Mouse (Mus musculus) layer of hippocampus, adult 9-10 months (tissue): ENCODE data around the gene Rpl35a.
"Not testable (repeated sequence)": the region's sequence is repeated elsewhere in the genome, so short reads cannot be mapped to it uniquely, and the experiment has no call there.

Experiments used
- DNase-seq: peaks from one replicate; pipeline ENCODE4 v3.0.0; 2022; ENCODE audit warnings: low spot score

Rpl35a gene

GRCm38 (mm10) chr16:33056786-33057185 is 533 bp downstream of the Rpl35a start:
- no peak for DNase-seq

DNA sequence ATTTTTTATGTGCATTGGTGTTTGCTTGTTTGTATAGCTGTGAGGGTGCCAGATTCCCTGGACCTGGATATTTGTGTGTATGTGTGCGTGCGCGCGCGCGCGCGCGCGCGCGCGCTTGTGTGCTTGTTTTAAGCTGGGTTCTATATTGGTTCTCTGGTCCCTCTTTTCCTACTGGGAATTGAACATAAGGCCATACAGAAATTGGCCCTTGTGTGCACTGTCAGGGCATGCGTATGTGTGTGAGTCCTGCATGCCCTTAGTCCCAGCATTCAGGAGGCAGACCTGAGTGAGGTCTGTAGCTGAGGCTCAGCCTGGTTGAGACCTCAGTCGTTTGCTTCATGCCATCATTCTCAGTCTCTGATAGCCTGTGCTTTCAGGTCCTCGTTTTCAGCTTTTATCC is 1.8 kb downstream of the Rpl35a start:
- no peak for DNase-seq

DNA sequence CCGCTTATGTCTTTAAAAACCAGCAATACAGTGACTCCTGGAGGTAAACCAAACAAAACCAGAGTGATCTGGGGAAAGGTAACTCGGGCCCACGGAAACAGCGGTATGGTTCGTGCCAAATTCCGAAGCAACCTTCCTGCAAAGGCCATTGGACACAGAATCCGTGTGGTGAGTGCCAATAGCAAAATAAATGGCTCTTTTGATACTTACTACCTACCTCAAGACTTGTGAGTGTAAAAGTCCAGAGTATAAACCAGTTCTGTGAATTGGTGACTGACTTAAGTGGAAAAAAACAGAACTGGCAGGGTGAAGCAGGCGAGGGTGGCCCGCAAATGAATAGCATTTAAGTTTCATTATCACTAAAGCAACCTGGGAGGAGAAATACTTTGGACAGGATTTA is 2.4 kb downstream of the Rpl35a start:
- not testable (repeated sequence) for DNase-seq

DNA sequence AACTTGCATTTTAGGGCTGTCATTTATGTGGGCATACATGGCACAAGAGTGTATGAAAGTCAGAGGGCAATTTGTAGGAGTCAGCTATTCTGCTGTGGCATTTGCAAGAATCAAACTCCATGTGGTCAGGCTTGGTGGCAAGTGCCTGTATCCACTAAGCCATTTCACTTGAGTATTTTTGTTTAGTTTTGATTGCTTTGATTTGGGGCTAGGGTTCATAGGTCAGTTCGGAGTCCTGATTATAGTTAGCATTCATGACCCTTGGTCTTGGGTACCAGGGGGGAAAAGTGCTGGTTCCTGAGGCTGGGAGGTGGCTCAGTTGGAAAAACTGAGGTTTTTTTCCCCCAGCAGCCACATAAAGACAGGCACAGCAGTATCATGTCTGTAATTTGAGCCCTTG is 3.2 kb downstream of the Rpl35a start:
- DNase-seq = no peak

GRCm38 (mm10) chr16:33060926-33061325 is 4.7 kb downstream of the Rpl35a start:
- no peak for DNase-seq

GRCm38 (mm10) chr16:33061400-33061799 is 5.1 kb downstream of the Rpl35a start:
- DNase-seq = no peak

DNA sequence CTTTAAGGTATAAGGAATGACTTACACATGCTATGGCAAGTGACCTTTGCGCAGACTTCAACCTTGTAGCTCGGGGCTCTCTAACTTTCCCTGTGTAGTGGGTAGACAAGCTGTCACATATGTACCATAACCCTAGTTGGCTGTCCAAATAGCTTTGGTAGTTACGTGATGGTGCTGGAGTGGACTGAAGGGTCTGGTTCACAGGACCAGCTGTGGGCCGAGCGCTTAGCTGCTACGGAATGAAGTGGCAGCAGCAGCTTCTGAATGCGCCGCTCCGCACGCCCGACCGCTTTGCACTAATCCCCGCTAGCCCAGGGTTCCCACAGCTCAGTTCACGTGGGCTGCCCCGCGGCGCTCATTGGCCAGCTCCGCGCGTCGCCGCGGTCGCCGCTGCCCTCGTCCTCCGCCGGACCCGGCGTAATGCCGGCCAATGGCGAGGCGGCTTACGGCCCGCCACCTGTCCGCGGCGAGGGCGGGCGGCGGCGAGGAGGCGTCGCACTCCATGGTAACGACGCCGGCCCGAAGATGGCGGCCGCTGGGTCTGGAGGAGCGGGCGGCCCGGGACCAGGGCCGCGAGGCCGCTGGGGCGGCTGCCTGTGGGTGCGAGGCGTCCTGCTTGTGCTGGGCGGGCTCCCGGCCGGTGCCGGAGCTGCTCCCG is 5.9 kb downstream of the Rpl35a start, which contains the start of gene Lmln:
Lmln (plus strand) TSS at position 498 of the 658 bp plus-strand sequence.
- peak; percentile 36 for DNase-seq

- DNase-seq = peak; percentile 73
Measured at GRCm38 (mm10) chr16:33062682-33063131, 6.5 kb downstream of the Rpl35a start.

DNA sequence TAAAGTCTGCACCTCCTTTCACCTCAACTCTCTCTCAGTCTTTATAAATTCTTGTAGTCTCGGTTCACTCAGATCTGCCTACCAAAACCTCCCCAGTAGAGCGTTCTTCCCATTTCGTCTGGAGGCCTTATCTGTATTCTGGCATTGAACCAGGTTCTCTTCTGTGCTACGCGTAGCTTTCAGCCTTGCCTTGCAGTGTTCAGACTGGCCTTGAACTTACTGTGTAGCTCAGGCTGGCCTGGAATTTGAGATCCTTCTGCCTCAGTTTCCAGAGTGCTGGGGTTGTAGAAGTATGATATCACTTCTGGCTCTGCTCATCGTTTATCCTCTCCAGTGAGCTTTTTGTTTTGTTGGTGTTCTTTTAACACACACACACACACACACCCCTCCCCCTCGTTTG is 7.0 kb downstream of the Rpl35a start:
- DNase-seq = no peak

DNA sequence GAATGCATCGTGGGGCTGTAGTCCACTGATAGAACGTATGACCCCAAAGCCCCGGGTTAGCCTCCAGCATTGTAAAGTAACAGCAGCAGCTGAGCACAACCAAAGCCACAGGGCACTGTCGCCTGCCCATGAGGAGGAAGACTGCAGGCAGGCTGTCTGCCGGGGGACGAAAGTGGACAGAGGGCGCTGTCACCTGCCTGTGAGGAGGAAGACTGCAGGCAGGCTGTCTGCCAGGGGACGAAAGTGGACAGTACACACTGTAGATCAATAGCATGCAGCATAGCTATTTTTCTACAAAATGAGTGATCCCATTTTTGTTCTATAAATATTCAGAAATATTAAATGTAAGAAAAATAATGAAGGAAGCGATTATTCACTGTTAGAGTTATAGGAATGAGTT is 8.4 kb downstream of the Rpl35a start:
- DNase-seq = no peak

- no peak for DNase-seq
Measured at GRCm38 (mm10) chr16:33070928-33071327, 14.7 kb downstream of the Rpl35a start.

DNA sequence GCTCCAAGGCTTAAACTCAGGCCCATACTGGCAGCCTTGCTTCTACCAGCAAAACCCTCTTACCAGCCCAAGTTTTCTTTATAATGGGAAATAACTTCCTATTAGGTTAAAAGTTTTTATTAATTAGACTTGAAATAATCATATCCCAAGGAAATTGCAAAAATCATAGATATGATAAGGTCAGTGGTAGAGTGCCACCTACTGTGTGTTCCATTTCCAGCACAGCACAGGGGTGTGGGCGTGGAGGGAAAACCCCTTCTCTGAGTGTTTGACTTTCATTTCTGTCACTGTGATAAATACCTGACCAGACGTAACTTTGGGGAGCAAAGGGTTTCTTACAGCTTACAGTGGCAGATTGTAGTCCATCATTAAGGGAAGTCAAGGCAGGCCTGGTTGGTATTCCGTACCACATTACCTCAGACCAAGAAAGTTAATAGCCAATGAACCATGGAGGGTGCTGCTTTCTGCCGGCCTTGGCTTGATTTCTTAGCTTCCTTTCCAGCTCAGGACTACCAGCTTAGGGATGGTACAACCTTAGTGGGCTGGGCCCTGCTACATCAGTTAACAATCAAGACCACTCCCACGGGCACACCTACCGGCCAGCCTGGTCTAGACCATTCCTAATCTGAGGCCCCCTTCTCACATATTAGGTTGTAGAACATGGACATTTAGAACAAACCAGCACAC is 16.8 kb downstream of the Rpl35a start:
- no peak for DNase-seq

GRCm38 (mm10) chr16:33074967-33075366 is 18.7 kb downstream of the Rpl35a start:
- no peak for DNase-seq

GRCm38 (mm10) chr16:33076078-33076477 is 19.8 kb downstream of the Rpl35a start:
- no peak for DNase-seq

- DNase-seq = no peak
Measured at GRCm38 (mm10) chr16:33077069-33077627, 20.9 kb downstream of the Rpl35a start.

DNA sequence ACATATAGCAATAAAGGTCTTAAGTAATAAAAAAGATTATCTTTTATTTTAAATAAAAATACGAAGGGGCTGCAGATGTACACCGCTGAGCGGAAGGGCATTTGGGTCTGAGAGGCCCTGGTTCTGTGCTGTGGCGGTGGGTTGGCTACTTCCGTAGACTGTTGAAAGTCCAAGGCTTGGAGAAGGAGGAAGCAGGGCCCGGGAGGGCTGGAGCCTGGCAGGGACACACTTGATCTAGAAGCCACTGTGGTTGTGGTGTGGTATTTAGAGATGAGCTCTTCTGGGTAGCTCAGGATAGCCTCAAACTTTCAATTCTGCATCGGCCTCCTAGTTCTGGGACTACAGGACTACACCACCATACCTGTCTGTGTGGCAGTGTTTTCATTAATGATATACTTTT is 23.8 kb downstream of the Rpl35a start:
- DNase-seq = no peak

DNA sequence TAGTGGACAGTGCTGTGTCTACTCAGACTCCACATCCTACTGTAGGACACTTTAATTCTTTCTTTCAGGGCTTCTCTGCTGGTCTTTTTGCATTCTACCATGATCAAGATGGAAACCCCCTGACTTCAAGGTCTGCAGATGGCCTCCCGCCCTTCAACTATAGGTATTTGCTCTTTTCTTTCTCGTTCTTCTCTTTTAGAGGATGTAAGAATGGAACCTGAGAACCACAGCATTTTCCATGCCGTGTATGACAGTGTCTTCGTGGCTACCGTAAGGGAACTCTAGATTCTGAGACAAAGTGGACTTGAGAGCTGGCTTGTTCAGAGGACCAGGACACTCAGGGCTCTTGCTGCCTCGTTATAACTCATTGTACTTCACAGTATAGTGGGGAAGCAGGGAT is 26.7 kb downstream of the Rpl35a start:
- DNase-seq = no peak

- DNase-seq = no peak
Measured at GRCm38 (mm10) chr16:33083996-33084395, 27.7 kb downstream of the Rpl35a start.

DNA sequence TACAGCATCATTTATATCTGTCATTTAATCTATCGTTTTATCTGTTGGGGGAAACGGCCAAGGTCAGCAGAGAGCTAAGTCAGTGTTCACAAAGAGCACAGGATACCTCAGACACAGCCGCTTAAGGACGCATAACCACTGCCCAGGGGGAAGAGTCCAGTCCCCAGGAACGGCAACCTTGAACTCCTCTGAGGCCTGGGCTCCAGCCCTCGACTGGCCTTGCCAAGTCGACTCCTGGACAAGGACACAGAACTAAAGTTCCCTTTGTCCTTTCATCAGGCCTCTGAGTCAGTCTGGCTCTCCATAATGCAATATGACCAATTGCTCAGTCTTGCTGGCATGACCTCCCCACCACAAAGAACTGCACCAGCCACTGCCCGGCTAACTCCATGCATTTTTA is 29.4 kb downstream of the Rpl35a start:
- no peak for DNase-seq
